Mouse (Mus musculus) hematopoietic stem cell, adult 5-6 weeks (primary cell): ENCODE measurements around the gene Cd79a. TPM values are rescaled to one million over a fixed set of nuclear protein-coding genes. Genes with fewer than 3 reads are reported as not detected.

Experiments
- ATAC-seq, 2 experiments: fragments of 125-278 bp in 1 of 2; replicated peaks in 1 of 2; 2 replicates each; pipeline ENCODE4 v1.8.0; 2016 to 2017; ENCODE audit warnings: inconsistent platforms in 2 of 2, mild to moderate bottlenecking in 2 of 2, moderate number of reproducible peaks in 2 of 2, low read depth in 1 of 2, moderate TSS enrichment in 1 of 2; ENCODE audit not compliant: low FRiP score in 2 of 2, poor library complexity in 2 of 2, severe bottlenecking in 2 of 2, insufficient read depth in 1 of 2, low TSS enrichment in 1 of 2
- total RNA-seq: library from RNA; stranded (forward); fragments of 172-1452, 232-1000 nt; gene quantifications from 2 replicates; pipeline ENCODE4 v1.2.3, GENCODE M21; 2017

Cd79a gene
- total RNA-seq, 1 experiment from 2014 or later: not detected

GRCm38 (mm10) chr7:24902630-24903443 lies 5.7 kb downstream of the Cd79a start, which contains the start of gene Arhgef1:
Gene Arhgef1, plus strand, starts transcription at chr7:24902912.
- ATAC-seq: peak in 1 of 2 experiments; percentile 15; a peak in 1 of 4 replicates

DNA sequence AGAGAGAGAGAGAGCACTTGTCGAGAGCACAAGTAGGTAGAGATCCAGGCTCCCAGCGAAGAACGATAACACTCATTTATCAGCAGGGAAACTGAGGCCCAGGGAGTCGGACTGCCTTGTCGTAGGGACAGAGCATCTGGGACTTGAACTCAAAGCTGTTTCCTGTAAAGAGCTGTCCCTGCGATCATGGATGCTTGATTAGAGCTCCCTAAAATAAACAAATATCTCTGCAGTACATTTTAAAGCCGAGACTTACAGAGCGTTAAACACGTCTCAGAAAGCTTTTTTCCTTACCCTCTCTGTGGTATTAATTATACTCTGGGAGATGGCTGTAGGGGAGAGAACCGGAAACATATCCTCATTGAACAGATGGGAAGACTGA lies 6.3 kb downstream of the Cd79a start:
- no peak for ATAC-seq

- peak; percentile 81 to 87 for ATAC-seq
These were observed 6.9 kb downstream of the Cd79a start for GRCm38 (mm10) chr7:24904070-24904483.

- peak in 1 of 2 experiments; percentile 24; a peak in 1 of 4 replicates for ATAC-seq
These were observed 7.8 kb downstream of the Cd79a start for GRCm38 (mm10) chr7:24904936-24905335.

DNA sequence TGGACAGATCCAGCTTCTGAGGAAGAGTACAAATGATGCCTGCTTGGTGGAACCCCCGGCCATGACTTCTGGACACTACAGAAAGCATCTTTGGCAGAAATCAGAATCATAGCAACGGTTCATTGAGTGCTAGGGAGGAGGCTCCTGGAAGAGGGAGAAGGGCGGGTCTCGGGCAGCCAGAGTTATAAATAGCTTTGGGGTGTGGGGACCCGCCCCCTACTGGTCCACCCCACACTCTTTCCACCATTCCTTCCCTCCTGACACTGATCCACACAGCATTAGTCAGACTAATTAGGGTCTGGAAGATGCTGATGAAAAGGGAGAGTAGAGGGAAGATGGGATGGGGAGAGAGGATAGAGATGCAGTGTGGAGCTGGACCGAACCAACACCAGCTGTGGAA lies 9.4 kb downstream of the Cd79a start:
- ATAC-seq: no peak

DNA sequence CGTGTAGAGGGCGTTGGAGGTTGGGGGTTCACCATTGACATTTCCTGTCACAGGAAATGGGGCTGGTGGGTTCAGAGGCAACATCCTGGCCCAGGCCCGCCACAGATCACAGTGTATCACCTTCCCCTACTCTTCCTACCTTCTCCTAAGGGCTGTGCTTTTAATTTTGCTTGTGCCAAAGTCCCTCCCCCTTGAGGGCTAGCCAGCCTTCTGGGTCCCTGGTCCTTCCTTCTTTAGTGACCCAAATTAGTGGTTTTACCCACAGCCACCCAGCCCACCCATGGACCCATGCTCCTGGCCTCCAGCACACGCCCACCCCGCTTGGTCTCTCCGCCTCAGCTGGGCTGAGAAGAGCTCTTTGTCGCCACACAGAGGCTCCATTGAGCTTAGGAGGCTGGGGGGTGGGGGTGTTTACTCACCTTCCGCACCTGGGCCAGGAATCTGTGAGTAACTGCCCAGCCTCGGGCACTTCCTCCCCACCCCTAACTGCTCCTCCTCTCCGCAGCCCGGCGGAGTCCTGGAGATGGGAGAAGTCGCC lies 10.1 kb downstream of the Cd79a start:
- ATAC-seq: peak; percentile 22 to 23

DNA sequence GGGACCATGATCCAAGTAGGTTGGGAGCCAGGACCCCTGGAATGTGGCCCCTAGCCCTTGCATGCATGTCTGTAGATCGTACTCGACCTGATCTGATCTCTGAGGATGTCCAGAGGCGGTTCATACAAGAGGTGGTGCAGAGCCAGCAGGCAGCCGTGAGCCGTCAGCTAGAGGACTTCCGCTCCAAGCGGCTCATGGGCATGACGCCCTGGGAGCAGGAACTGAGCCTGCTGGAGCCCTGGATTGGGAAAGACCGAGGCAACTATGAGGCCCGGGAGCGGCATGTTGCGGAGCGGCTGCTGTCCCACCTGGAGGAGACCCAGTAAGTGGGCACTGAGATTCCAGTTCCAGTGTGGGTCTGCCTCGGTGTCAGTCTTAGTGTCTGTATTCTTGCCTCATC lies 15.3 kb downstream of the Cd79a start:
- no peak for ATAC-seq

DNA sequence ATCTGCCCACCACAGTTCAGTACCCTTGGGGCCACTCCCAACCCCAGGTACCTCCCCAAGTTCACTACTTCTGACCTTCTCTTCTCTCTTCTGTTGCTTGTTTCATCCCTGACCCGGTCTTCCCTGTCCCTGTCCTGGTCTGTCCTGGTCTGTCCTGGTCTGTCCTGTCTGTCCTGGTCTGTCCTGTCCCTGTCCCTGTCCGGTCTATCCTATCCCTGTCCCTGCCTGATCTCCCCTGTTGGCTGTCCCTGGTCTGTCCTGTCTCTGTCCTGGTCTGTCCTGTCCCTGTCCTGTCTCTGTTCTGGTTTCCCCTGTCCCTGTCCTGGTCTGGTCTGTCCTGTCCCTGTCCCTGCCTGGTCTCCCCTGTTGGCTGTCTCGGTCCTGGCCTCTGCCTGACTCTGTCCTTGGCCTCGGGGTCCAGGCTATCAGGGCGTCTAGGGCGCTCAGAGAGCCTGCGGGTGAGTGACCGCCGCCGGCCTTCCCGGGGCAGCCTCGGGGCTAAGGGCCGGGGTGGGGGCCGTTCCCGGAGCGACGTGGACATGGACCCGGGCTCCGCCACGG lies 21.7 kb downstream of the Cd79a start:
- ATAC-seq: no peak

- ATAC-seq: no peak
These were observed 22.5 kb downstream of the Cd79a start for GRCm38 (mm10) chr7:24919728-24920127.

DNA sequence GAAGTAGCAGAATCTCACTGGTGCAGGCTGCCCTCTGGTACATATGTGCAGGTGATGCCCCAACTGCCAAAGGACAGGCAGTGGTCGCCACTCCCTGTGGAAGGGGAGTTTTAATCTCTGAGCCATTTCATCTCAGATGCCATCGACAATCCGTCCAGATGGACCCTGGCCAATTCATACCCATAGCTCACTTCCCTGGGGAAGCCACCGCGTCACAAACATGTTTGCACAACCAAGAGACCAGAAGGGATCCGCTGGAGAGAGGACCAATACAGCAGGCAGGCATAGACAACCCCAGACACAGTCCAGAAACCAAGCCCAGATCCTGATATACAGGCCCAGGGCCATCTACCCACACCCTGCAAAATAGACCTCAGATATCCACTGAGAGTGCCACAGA lies 33.3 kb downstream of the Cd79a start:
- no peak for ATAC-seq

DNA sequence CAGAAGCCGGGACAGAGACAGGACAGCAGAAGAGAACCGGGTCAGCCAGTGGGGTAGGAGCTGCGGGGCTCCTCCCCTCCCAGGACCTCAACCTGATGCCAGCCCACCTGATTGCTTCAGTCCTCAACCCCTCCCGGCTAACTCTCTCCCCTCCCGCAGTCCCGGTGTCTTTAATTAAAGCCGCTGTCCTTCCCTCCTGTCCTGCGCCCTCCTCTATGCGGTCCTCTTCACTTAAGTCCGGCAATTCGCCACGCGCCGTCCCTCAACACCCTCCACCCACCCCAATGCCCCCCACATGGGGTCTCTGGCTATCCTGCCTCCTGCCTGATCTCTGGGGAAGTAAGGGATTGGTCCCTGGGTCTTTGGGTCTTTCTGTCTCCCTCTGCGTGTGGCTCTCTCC lies 34.5 kb downstream of the Cd79a start:
- no peak for ATAC-seq

DNA sequence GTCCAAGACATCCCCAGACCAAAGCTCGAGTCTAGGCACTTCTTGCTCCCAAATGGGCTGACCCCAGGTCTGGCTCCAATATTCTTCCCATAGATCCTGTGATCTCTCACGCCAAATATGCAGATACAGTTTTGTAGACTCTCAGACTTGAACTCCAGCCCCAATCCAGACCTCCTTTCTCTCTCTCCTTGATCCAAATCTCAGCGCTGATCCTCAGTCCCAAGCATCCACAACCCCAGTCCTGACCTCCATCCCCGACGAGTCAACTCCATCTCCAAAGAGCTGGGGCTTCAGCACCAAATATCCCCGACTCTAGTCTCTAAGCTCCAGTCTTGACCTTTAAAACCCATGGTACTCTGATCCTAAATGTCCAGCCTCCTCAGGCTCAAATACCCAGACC lies 46.5 kb downstream of the Cd79a start:
- no peak for ATAC-seq

GRCm38 (mm10) chr7:24944257-24944950 lies 47.2 kb downstream of the Cd79a start, which contains the start of gene Gm4881:
Gene Gm4881, minus strand, starts transcription at chr7:24944494.
- ATAC-seq: no peak

DNA sequence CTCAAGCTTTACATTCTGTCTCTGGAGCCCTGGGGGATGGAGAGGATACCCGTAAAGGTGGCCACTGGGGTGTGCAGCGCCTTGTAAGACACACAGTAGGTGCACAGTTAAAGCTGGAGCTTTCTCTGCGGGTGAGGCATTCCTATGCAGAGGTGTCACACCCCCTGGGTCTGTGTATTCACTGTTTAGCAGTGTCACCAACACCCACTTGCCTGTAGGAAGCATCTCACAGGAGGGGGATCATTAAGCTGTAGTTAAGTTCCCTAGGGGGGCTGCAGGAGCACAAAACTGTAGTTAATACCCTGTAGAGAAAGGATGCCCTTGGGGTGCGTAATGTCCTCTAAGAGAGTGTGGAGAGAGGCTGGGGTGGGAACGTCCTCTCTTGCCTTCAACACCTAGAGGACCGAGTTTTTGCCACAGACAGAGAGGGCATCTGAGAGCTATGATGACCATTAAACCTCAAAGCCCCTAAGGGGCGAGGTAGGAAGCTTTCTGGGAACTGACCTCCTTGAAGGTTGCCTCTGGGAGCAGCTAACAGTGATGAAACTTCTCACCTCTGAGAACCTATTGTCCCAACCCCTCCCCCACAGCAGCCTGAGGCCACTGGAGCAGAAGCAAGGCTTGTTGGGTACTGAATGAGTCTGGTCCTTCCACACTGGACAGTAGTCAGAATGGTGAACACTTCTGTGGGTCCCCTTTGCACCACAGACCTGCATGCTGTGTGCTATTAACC lies 50.3 kb downstream of the Cd79a start:
- no peak for ATAC-seq

- no peak for ATAC-seq
These were observed 51.6 kb downstream of the Cd79a start for GRCm38 (mm10) chr7:24948774-24949173.

DNA sequence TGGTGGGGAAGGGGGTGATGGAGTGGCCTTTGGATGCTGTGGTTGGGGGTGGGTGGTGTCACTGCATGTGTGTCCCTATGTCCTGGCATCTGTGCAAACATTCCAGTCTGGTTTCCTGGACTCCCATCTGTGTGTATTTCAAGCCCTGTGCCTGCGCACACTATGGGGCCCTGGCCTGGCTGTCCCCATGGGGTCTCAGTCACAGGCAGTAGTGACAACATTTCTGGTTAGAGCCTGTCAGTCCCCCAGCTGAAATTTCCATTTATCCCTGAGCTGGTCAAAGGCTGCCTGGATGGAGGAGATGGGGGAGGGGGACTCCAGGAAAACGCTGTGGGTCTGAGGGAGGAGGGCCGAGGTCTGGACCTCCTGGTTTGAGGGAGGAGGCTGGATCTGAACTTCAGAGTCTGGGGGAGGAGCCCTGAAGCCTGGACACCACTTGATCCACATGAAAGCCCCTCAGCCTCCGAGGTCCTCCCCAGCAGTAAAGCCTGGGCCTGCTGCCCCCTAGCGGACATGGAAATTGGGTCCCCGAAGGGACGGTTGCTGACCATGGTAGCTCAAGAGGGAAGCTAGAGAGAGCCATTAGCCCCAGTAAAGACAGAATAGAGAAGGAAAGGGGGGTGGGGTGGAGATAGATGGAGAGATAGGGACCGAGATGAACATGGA lies 52.9 kb downstream of the Cd79a start:
- ATAC-seq: peak; percentile 58 to 72
